Mouse (Mus musculus) cortical plate, adult 2 months (tissue): ENCODE measurements around the gene Nin.

Source experiments
- CTCF ChIP-seq: fragments of 200-500 bp; IDR thresholded peaks from 2 replicates; pipeline ENCODE4 v1.5.1; 2011; ENCODE audit warnings: mild to moderate bottlenecking, control low read depth, low read length; ENCODE audit not compliant: insufficient read depth; ENCODE audit errors: extremely low read depth
- POLR2A ChIP-seq: fragments of 200-500 bp; IDR thresholded peaks from 2 replicates; pipeline ENCODE4 v1.6.1; 2011; ENCODE audit warnings: mild to moderate bottlenecking, low read length, control low read depth; ENCODE audit not compliant: insufficient read depth; ENCODE audit errors: extremely low read depth

DNA sequence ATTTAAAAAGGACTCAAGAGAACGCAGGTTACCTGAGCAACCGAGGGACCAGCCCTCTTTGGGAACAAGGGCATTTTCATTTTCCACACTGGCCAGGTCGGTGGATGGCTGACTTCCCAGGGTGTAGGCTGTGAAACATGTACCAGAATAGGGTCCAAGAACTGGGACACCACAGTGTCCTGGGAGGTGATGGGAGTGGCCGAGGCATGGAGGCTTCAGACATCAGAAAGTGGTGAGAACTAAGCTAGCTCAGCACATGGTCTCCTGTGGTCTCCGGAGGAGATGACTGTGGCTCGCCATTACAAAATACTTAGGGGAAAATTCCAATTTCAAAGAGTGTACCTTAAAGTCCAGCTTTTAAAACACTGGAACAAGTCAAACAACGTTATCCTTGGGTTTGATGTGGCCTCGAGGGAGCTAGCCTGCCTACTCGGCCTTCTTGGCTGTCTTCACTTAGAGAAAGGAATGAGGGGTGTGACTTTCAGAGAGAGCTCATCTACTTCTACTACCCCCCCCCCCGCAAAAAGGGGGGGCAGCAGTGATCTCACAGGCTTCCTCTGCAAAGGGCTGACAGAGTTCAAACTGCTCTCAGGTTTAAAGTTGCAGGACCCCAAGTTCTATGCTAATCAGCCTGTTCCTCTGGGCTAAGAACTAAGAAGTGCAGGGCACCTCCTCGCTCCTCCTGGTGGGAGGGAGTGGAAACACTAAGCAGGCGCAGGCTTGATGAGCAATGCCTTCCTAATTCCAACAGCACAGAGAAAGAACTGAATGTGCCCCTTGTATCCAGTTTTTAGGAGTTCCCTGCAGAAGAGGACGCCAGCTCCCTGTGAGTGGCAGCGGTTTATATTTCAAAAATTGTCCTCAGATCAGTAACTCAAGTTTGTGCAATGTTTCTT lies 54.3 kb downstream of the Nin start:
- TF ChIP-seq CTCF (no peak), POLR2A (no peak)
